Mouse (Mus musculus) heart, embryonic 14.5 days (tissue): ENCODE measurements at regions not wholly inside any gene's neighbourhood (a gene's known extent, or its start where the extent isn't known, plus 50 kb on each side); places are given as distances from the start of the nearest gene placed in this dataset.

Experiments used
- ATAC-seq: fragments of 200-750 bp; cut with Nextera tagmentation; 2 replicates; pipeline ENCODE4 v1.8.0; 2017; ENCODE audit warnings: low read depth, moderate TSS enrichment; ENCODE audit not compliant: insufficient number of reproducible peaks, insufficient read depth, low FRiP score
- H3K27ac ChIP-seq, 2 experiments: fragments of 200-500 bp in 1 of 2; fragments of 300-500 bp in 1 of 2; sonication (generic) in 1 of 2; replicated peaks in 1 of 2; 2 replicates each; pipeline ENCODE4 v1.5.1; 2012 to 2014; ENCODE audit warnings: low read depth in 2 of 2, low read length in 2 of 2, control low read depth in 1 of 2, mild to moderate bottlenecking in 1 of 2, mixed read lengths in 1 of 2; ENCODE audit not compliant: control insufficient read depth in 1 of 2, insufficient read depth in 1 of 2
- H3K27me3 ChIP-seq: fragments of 300-500 bp; sonication (generic); 2 replicates; pipeline ENCODE4 v1.6.1; 2014; ENCODE audit warnings: mild to moderate bottlenecking, low read length, control low read depth; ENCODE audit not compliant: control insufficient read depth, insufficient read depth
- H3K36me3 ChIP-seq: fragments of 300-500 bp; sonication (generic); 2 replicates; pipeline ENCODE4 v1.6.1; 2014; ENCODE audit warnings: mild to moderate bottlenecking, control low read depth, low read length, mixed read lengths; ENCODE audit not compliant: control insufficient read depth, insufficient read depth
- H3K4me1 ChIP-seq, 2 experiments: fragments of 200-500 bp in 1 of 2; fragments of 300-500 bp in 1 of 2; sonication (generic) in 1 of 2; 2 replicates each; pipeline ENCODE4 v1.6.1; 2012 to 2014; ENCODE audit warnings: low read length in 2 of 2, control low read depth in 1 of 2, mixed read lengths in 1 of 2; ENCODE audit not compliant: control insufficient read depth in 2 of 2, insufficient read depth in 2 of 2
- H3K4me2 ChIP-seq: fragments of 300-500 bp; sonication (generic); 2 replicates; pipeline ENCODE4 v1.6.1; 2014; ENCODE audit warnings: mild to moderate bottlenecking, low read length
- H3K4me3 ChIP-seq, 2 experiments: fragments of 200-500 bp in 1 of 2; fragments of 300-500 bp in 1 of 2; sonication (generic) in 1 of 2; 2 replicates each; pipeline ENCODE4 v1.5.1; 2012 to 2014; ENCODE audit warnings: low read length in 2 of 2, mild to moderate bottlenecking in 2 of 2, control low read depth in 1 of 2, low read depth in 1 of 2, moderate library complexity in 1 of 2; ENCODE audit not compliant: control insufficient read depth in 1 of 2, insufficient read depth in 1 of 2
- H3K9ac ChIP-seq: fragments of 300-500 bp; sonication (generic); 2 replicates; pipeline ENCODE4 v1.6.1; 2014; ENCODE audit warnings: mild to moderate bottlenecking, low read length
- H3K9me3 ChIP-seq: fragments of 300-500 bp; sonication (generic); 2 replicates; pipeline ENCODE4 v1.6.1; 2016; ENCODE audit warnings: low read length, control low read depth; ENCODE audit not compliant: control insufficient read depth
- WGBS: fragments of 180-500 bp; shearing (Covaris S2); extraction: QIAGEN DNeasy Blood & Tissue Kit; methylation state at CpG from one replicate; pipeline ENCODE4 v1.1.7; 2014; 5-methylcytosine and 5-hydroxymethylcytosine counted together

DNA sequence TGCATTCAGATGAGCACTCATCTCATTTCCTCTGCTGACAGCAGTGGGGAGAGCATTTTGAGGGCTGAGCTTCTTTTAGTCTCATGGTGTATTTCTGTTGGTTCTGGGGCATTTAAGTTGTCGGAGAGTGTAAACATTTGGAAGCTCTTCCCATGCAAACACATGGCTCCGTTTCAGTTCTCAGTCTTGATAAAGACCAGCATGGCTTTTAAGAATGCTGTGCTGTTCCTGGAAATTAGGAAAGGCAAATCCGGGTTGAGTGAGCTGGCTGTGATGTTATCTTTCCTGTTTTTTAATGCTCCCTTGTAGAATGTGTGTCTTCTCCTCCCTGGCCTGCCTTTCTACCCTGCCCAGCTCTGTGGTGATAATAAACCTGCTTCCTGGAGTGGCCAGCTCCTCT, 61.0 kb upstream of the Pde3a start:
- H3K9ac ChIP-seq = no peak overlapping the region
- ATAC-seq = no peak
- no peaks in the 10 kb centered on the region for H3K27me3 ChIP-seq
- no peak overlapping the region for H3K4me2 ChIP-seq
- 22% methylated on average over 3 of the region's 3 CpGs for WGBS
- H3K9me3 ChIP-seq = no peaks in the 10 kb centered on the region
- no peaks in the 10 kb centered on the region for H3K4me1 ChIP-seq
- H3K27ac ChIP-seq = no peak overlapping the region
- no peaks in the 10 kb centered on the region for H3K36me3 ChIP-seq
- H3K4me3 ChIP-seq = no peak overlapping the region

DNA sequence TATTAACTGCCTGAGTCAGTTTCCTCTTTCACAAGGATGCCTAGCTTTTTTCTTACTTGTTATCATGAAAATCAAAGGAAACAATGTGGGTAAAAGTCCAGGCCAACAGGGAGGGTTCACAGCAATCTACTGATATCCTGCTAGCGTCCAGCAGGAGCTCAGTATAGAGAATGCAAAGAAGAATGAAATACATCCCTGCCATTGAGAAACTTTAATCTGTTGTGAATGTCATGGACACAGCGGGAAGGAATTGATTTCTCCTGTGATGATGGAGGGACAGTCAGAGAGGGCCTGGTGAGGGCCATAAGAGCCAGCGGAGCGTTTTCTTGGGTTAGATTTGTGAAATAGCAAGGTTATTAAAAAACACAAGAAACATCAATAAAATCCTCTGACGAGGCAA, 60.0 kb upstream of the Pde3a start:
- no peaks in the 10 kb centered on the region for H3K9me3 ChIP-seq
- no peak overlapping the region for H3K27ac ChIP-seq
- no peaks in the 10 kb centered on the region for H3K36me3 ChIP-seq
- no peak overlapping the region for H3K4me2 ChIP-seq
- no peaks in the 10 kb centered on the region for H3K27me3 ChIP-seq
- 76% methylated on average over 5 of the region's 5 CpGs for WGBS
- no peak overlapping the region for H3K4me3 ChIP-seq
- no peak overlapping the region for H3K9ac ChIP-seq
- no peaks in the 10 kb centered on the region for H3K4me1 ChIP-seq
- ATAC-seq = no peak

DNA sequence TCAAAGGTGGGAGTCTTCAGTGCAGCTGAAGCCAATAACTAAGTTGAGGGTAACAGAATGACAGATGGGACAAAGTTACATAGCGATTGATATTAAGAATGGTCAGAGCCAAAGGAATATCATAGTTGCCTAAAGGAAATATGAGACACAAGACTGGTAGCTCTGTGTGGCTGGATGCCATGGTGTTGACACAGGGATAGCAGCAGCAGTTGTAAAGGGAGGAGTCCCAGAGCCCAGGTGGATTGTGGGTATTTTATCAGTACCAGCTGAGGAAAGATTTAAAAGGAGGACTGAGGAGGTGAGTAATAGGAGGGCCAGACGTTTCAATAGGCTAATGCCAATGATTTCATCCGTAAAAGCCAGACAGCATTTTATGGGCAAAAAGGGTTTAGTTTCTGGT, 59.4 kb upstream of the Pde3a start:
- no peak overlapping the region for H3K27ac ChIP-seq
- no peak overlapping the region for H3K4me3 ChIP-seq
- H3K9me3 ChIP-seq = no peaks in the 10 kb centered on the region
- no peak overlapping the region for H3K9ac ChIP-seq
- H3K36me3 ChIP-seq = no peaks in the 10 kb centered on the region
- no peaks in the 10 kb centered on the region for H3K27me3 ChIP-seq
- ATAC-seq = no peak
- H3K4me2 ChIP-seq = no peak overlapping the region
- 80% methylated on average over 3 of the region's 3 CpGs for WGBS
- no peaks in the 10 kb centered on the region for H3K4me1 ChIP-seq

DNA sequence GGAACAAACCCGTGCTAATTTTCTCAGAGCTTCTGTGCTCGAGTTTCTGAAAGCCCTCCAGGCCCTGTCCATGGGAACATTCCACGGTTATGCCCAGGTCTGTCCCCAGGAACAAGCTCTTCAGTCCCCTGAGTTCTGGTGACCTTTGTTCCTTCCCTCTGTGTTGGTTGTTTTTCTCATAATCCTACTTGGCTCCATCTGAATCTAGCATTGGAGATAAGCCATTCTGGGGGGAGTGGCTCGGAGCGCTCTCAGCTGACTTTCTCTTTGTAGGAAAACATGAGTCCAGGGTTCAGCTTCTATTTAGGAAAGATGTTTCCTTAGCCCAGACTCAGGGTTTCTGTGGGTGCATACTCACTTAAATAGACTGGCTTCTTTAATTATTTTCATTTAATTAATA, 58.7 kb upstream of the Pde3a start:
- Histone ChIP-seq H3K27me3 (no peaks in the 10 kb centered on the region), H3K9ac (no peak overlapping the region), H3K27ac (no peak overlapping the region), H3K9me3 (no peaks in the 10 kb centered on the region), H3K4me2 (no peak overlapping the region), H3K4me1 (no peaks in the 10 kb centered on the region), H3K4me3 (no peak overlapping the region), H3K36me3 (no peaks in the 10 kb centered on the region)
- 79% methylated on average over 5 of the region's 5 CpGs for WGBS
- no peak for ATAC-seq

DNA sequence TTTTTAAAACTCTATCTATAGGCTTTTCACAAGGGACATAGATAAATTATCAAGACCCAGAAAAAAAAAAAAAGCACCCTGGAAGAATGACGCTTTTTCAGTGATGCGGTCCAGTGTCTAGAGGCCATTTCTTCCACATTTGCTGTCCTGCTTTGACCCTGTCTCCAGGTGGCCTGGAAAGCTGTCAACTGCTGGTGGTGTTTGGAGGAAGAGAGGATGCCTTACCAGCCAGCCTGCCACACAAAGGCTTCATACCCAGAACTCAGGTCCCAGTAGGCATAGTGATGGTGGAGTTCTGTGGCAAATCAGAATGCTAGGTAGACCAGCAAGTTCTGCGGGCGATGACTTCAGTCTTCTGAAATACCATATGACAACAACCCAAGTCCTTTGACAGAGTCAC, 51.6 kb upstream of the Pde3a start:
- Histone ChIP-seq H3K9me3 (0 out of 2 replicates have a peak, but pooled peaks cover 2% of the 10 kb centered on the region), H3K9ac (no peak overlapping the region), H3K4me2 (no peak overlapping the region), H3K36me3 (no peaks in the 10 kb centered on the region), H3K27ac (no peak overlapping the region), H3K4me1 (no peaks in the 10 kb centered on the region), H3K27me3 (no peaks in the 10 kb centered on the region), H3K4me3 (no peak overlapping the region)
- WGBS = 88% methylated on average over 4 of the region's 4 CpGs
- no peak for ATAC-seq
